Mouse (Mus musculus): ENCODE results near the gene Nacad. TPM values are rescaled to one million over a fixed set of nuclear protein-coding genes. Genes with fewer than 3 reads are reported as not detected.

Nacad gene
- polyA plus RNA-seq, 1 experiment, result 2.8 TPM

DNA sequence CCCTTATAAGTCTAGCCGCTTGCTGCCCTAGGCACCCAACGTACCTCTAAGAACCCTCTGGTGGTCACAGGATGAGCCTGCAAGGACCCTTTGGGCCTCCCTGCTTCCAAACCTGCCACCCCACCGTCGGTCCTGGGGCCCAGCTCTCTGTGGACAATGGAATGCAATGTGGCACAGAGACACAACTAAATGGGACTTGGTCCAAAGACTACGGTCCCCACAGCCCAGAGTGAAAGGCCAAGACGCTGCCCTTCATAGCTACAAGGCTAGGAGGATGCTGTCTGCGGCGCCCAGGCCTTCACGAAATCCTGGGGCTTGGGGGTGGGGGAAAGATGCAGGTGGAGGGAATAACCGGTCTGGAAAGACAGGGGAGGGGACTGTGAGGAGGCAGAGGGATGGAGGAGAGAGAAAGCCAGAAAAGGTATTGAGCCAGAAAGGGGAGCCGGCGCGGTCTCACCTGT is 802 bp downstream of the Nacad start:
- DNase-seq, result no peak

DNA sequence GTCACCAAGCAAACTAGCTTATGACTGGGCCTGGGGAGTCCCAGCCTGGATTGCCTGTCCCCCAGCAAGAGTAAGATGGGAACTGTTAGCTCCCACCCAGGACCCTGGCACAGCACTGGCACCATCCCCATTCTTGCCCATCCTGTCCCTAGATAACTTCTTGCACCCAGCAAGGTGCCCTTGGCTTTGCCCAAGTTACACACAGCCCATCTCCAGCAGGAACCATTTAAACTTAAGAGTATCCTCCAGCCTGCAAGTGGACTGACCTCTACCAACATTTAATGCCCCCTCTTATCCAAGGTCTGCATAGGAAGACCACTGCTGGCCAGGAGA is 1.3 kb downstream of the Nacad start:
- TF ChIP-seq CTCF (IDR thresholded peaks at IDR 0.05; ENCODE audit: insufficient read depth, low read length) (no peak), POLR2A (IDR thresholded peaks at IDR 0.05; ENCODE audit: borderline replicate concordance, extremely low read depth, low read depth, low read length) (no peak)
- Histone ChIP-seq H3K4me3 (replicated peaks; ENCODE audit: extremely low read depth, low read depth, low read length) (no peak overlapping the region), H3K4me1 (ENCODE audit: control insufficient read depth, insufficient read depth, low read length) (no peaks in the 10 kb centered on the region; the same call in 1 of the 2 replicates)
- DNase-seq, result no peak

More for the DNA sequence above, 802 bp downstream of the Nacad start:
- H3K4me3 ChIP-seq (replicated peaks; ENCODE audit: extremely low read depth, low read depth, low read length), result no peak overlapping the region
- TF ChIP-seq CTCF (IDR thresholded peaks at IDR 0.05; ENCODE audit: insufficient read depth, low read length) (0 out of 2 replicates have a peak, but pooled peaks have one; percentile 2), POLR2A (IDR thresholded peaks at IDR 0.05; ENCODE audit: borderline replicate concordance, extremely low read depth, low read depth, low read length) (no peak)
- 13% methylated on average over 13 of the region's 13 CpGs for WGBS
- H3K4me1 ChIP-seq (ENCODE audit: control insufficient read depth, insufficient read depth, low read length), result no peaks in the 10 kb centered on the region; the same call in 1 of the 2 replicates

GRCm38 (mm10) chr11:6603887-6604603 is 1.8 kb downstream of the Nacad start:
- 15% methylated on average over 12 of the region's 12 CpGs for WGBS
- DNase-seq, result peak; percentile 39
- TF ChIP-seq POLR2A (IDR thresholded peaks at IDR 0.05; ENCODE audit: borderline replicate concordance, extremely low read depth, low read depth, low read length), result no peak
- no peak for TF ChIP-seq CTCF (IDR thresholded peaks at IDR 0.05; ENCODE audit: insufficient read depth, low read length)
- Histone ChIP-seq H3K4me3 (replicated peaks; ENCODE audit: extremely low read depth, low read depth, low read length) (no peak overlapping the region), H3K4me1 (ENCODE audit: control insufficient read depth, insufficient read depth, low read length) (no peaks in the 10 kb centered on the region; the same call in 1 of the 2 replicates)

DNA sequence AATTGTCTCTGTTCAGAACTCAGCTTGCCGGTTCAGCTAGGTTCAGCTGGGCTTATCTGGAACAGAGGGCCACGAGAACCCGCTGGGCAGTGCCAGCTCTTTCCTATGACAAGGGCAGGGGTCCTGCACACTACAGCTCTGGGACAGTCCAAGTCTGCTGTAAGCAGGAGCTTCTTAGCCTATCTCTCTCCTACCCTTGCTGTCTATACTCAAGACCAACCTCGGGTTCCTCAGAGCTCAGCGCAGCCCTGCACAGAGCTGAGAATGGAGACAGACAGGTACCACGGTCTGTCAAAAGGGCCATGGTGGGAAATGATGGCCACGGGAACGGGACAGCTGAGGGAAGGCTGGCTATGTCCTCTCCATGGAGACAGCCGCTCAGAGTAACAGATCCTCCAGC is 2.6 kb downstream of the Nacad start:
- H3K4me3 ChIP-seq (replicated peaks; ENCODE audit: extremely low read depth, low read depth, low read length), result no peak overlapping the region
- no peaks in the 10 kb centered on the region; the same call in 1 of the 2 replicates for H3K4me1 ChIP-seq (ENCODE audit: control insufficient read depth, insufficient read depth, low read length)
- TF ChIP-seq CTCF (IDR thresholded peaks at IDR 0.05; ENCODE audit: insufficient read depth, low read length) (no peak), POLR2A (IDR thresholded peaks at IDR 0.05; ENCODE audit: borderline replicate concordance, extremely low read depth, low read depth, low read length) (no peak)
- WGBS, result 61% methylated on average over 9 of the region's 9 CpGs
- no peak for DNase-seq

DNA sequence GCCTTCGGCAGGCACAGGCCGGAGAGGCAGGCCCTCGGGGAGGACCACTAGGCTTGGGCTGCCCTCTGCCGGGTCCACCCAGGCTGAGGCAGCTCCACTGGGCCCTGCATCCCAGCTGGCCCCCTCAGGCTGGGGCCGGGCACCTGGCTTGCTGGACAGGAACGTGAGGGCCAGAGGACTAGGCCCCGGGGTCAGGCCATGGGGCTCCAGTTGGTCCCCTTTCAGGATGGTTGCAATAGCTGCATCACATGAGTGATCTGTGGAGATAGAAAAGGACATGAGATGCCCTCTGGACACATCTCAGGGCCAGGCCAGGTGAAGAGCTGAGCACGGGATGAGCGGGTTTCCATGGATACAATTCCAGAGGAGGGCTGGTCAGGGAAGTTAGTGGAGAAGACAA is 3.2 kb downstream of the Nacad start:
- DNase-seq, result no peak
- TF ChIP-seq POLR2A (IDR thresholded peaks at IDR 0.05; ENCODE audit: borderline replicate concordance, extremely low read depth, low read depth, low read length) (no peak), CTCF (IDR thresholded peaks at IDR 0.05; ENCODE audit: insufficient read depth, low read length) (no peak)
- WGBS, result 74% methylated on average over 9 of the region's 9 CpGs
- no peaks in the 10 kb centered on the region; the same call in 1 of the 2 replicates for H3K4me1 ChIP-seq (ENCODE audit: control insufficient read depth, insufficient read depth, low read length)
- H3K4me3 ChIP-seq (replicated peaks; ENCODE audit: extremely low read depth, low read depth, low read length), result no peak overlapping the region

DNA sequence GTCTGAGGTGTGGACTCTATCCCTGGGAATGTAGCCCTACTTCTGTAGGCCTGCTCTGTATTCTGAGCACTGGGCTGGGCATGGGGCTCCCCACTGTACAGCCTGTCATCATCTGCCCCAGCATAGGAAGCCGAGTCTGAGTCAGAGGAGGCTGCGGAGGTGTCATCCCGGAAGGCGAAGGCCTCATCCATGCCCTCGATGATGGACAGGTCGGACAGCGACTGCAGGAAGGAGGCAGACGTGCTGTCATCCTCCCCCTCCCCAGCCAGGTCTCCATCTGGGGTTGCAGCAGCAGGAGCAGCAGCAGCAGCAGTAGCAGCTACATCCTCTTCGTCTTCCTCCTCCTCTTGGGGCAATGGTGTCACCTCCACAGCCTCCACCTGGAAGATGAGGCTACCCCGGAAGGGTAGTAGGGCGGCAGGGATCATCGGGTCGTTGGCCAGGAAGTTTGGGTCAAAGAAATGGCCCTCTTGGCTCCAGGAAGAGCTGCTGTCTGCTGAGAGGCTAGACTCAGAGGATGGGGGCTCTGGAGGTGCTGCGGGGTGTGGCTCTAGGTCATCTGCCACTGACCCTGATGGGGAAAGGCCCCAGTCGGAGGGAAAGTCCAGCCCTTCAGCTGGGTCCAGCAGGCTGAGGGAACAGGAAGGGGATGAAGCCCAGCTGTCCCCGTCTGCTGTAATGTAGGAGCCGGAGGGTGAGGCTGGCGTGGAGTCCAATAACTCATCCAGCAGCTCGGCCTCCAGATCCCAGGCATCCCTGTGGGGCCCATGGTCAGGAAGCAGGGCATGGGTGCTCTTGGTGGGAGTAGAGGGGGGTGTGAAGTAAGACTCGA is 4.0 kb downstream of the Nacad start:
- no peak overlapping the region for H3K4me3 ChIP-seq (replicated peaks; ENCODE audit: extremely low read depth, low read depth, low read length)
- no peak for DNase-seq
- WGBS, result 64% methylated on average over 20 of the region's 20 CpGs
- H3K4me1 ChIP-seq (ENCODE audit: control insufficient read depth, insufficient read depth, low read length), result no peaks in the 10 kb centered on the region; the same call in 1 of the 2 replicates
- TF ChIP-seq CTCF (IDR thresholded peaks at IDR 0.05; ENCODE audit: insufficient read depth, low read length) (no peak), POLR2A (IDR thresholded peaks at IDR 0.05; ENCODE audit: borderline replicate concordance, extremely low read depth, low read depth, low read length) (no peak)

GRCm38 (mm10) chr11:6600284-6600944 is 5.4 kb downstream of the Nacad start:
- DNase-seq, result no peak
- no peak for TF ChIP-seq CTCF (IDR thresholded peaks at IDR 0.05; ENCODE audit: insufficient read depth, low read length)
- TF ChIP-seq POLR2A (IDR thresholded peaks at IDR 0.05; ENCODE audit: borderline replicate concordance, extremely low read depth, low read depth, low read length), result no peak
- H3K4me3 ChIP-seq (replicated peaks; ENCODE audit: extremely low read depth, low read depth, low read length), result no peak overlapping the region
- 77% methylated on average over 8 of the region's 8 CpGs for WGBS
- no peaks in the 10 kb centered on the region; the same call in 1 of the 2 replicates for H3K4me1 ChIP-seq (ENCODE audit: control insufficient read depth, insufficient read depth, low read length)

DNA sequence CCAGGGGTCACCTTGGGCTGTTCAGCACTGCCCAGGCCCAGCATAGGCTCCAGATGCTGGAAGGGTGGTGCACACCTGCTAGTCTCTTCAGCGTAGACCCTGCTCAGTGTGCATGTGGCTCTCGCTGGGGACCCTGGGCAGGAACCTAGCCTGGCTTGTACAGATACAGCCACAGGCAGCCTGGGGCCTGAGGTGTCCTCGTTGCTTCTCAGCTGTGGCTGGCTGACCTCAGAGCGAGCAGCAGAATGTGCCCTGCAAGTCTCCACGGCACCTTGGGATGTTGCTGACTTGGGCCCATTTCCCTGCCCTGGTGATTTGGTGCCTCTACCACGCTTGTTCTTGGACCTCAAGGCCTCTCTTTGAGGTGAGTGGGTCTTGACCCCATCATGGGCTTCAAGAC is 6.0 kb downstream of the Nacad start:
- TF ChIP-seq POLR2A (IDR thresholded peaks at IDR 0.05; ENCODE audit: borderline replicate concordance, extremely low read depth, low read depth, low read length) (no peak), CTCF (IDR thresholded peaks at IDR 0.05; ENCODE audit: insufficient read depth, low read length) (no peak)
- no peaks in the 10 kb centered on the region; the same call in 1 of the 2 replicates for H3K4me1 ChIP-seq (ENCODE audit: control insufficient read depth, insufficient read depth, low read length)
- 85% methylated on average over 6 of the region's 6 CpGs for WGBS
- no peak overlapping the region for H3K4me3 ChIP-seq (replicated peaks; ENCODE audit: extremely low read depth, low read depth, low read length)
- DNase-seq, result no peak

- WGBS, result 38% methylated on average over 27 of the region's 27 CpGs
- no peaks in the 10 kb centered on the region; the same call in 1 of the 2 replicates for H3K4me1 ChIP-seq (ENCODE audit: control insufficient read depth, insufficient read depth, low read length)
- no peak for TF ChIP-seq CTCF (IDR thresholded peaks at IDR 0.05; ENCODE audit: insufficient read depth, low read length)
- no peak for TF ChIP-seq POLR2A (IDR thresholded peaks at IDR 0.05; ENCODE audit: borderline replicate concordance, extremely low read depth, low read depth, low read length)
- no peak for DNase-seq
- no peak overlapping the region for H3K4me3 ChIP-seq (replicated peaks; ENCODE audit: extremely low read depth, low read depth, low read length)
These were observed 6.7 kb downstream of the Nacad start for GRCm38 (mm10) chr11:6599011-6599681.
